Mouse (Mus musculus) CH12F3 (cell line): ENCODE data around the gene 1700013H16Rik.
"Not testable (repeated sequence)": the region's sequence is repeated elsewhere in the genome, so short reads cannot be mapped to it uniquely, and the experiment has no call there.

Experiments used
- in situ Hi-C: fragments of 300-500 bp; cut with MboI; formaldehyde crosslinking; loops from 2 replicates; pipeline ENCODE4 v1.14.3; 2020; ENCODE audit warnings: low sequenced_read_pairs

Gene 1700013H16Rik

DNA sequence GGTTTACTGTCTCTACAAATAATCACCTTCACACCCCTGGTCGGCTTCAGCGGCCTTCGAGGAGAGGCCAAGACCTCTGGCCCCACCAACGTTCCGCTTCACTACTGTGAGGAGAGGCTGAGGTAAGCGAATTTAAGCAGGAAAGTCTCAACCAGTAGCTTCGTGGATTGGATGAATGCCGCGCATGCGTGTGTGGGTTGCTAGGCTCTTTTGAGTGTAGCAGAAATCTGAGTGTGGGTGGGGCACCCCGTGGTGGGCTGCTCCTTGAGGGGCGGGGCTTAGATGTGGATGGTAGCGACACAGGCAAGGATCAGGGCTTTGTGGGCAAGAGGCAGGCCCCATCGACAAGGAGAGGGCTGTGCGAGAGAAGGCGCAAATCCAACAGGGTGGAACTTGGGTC is at the start of gene 1700013H16Rik:
Gene 1700013H16Rik (minus strand): TSS at position 96 of the 400 bp plus-strand sequence.
- in situ Hi-C loops = no loop called here

DNA sequence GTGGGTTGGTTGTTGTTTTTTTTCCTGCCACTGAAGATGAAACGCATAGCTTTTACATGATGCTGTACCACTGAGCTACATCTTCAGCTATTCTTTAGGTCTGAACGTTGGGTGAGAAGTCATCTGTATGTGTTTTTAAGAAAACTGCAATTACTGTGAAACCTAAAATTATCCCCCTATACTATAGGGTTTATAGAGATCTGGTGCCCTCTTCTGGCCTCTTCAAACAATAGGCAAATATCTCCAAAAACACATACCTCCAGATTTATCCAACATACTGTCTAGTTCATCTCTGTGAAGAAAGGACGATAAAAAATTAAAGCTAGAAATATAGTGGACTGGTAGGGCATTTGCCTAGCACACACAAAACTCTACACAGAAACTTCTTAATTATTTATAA is 41.4 kb upstream of the 1700013H16Rik start:
- in situ Hi-C loops = no loop called here

DNA sequence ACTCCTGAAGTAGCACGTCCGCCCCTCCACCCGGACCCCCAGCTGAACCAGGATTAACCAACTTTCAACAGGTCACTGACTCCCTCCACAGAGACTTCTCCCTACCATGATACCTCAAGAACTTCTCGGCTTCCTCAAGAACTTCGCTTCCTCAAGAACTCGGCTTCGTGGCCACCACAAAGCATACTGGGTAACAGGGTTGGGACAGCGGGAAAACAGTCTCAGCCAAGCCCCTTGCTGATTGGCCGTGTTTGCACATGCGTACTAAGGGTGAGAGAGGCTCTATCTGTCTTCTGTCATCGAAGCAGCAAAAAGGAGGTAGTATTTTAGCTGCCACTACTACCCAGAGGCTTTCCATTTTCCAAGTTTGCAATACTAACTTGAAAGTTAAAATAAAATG is 39.9 kb upstream of the 1700013H16Rik start, which contains the start of gene Xlr:
Gene Xlr (minus strand): TSS at position 188 of the 400 bp plus-strand sequence.
- in situ Hi-C loops = not testable (repeated sequence)

DNA sequence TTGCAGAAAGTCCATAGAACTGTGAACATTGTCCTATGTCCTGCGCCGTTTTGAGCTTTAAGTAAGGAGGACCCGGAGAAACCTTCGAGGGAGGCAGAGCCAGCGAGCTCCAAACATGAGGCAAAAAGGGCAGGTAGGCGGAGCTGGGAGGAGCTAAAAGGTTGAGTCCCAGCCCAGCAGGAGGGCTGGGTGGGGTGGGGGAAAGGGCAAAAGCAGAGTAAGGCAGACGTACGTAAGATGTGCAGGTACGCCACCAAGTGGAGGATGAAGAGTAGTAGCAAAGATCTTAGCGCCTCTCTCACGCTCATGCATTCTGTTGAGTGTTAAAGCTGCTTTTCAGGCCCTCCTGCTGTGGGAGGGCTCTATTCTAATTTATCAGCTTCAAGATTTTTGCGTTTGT is 18.6 kb upstream of the 1700013H16Rik start, which contains the start of gene Zfp36l3:
Gene Zfp36l3 (minus strand): TSS at position 119 of the 400 bp plus-strand sequence.
- in situ Hi-C loops = no loop called here

DNA sequence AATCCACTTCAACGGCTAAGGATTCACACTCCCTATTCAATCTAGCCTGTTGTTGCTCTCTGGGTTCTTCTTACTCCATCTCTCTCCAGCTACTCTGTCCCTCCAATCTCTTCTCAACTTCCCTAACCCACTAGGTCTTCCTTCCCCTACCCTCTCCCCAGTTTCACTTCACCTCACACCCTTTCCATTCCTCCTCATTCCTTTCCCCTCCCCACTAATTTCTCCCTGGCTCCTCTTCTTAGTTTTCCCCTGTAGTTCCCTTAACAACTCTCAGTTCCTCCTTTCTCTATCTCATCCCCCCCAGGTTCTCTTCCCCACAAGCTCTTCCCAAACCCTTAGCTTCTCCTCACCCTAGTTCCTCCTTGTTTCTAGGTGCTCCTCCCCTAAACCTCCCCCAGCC is 4.8 kb downstream of the 1700013H16Rik start:
- in situ Hi-C loops = no loop called here

DNA sequence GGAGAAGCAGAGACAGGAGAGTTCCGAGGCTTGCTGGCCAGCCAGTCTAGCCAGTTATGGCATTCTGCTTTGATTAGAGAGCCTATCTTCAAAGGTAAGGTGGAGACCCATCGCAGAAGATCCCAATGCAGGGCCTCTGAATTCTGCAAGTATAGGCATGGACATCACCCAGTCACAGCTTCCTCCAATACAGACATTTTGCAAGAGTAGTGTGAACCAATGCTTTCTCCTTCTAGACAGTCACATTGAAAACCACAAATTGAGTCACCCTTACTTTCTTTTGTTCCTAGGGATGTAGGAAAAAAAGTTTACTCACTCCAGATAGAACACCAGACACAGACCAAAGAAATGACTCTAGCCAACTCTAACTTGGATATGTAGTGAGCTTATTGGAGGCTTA is 28.7 kb downstream of the 1700013H16Rik start:
- in situ Hi-C loops = no loop called here

DNA sequence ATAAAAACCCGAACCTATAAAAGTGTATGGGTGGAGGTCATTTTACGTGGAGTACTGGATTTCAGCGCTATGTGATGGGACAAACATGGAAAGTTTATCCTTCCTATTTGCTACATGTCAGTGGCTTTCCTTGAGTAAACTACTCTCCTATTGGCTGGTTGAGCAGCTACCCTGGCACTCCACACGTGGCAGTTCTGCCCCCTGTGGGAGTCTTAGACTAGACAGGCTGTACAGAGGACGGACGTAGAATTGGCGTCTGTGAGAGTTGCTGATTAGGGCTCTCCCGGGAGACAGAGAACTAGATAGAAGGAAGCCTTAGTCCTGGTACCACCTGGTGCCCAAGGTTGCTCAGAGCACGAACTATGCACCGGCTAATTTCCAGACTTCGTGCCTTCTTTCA is 33.0 kb downstream of the 1700013H16Rik start, which contains the start of gene 4930502E18Rik:
Gene 4930502E18Rik (plus strand): TSS at position 231 of the 400 bp plus-strand sequence.
- in situ Hi-C loops = no loop called here

DNA sequence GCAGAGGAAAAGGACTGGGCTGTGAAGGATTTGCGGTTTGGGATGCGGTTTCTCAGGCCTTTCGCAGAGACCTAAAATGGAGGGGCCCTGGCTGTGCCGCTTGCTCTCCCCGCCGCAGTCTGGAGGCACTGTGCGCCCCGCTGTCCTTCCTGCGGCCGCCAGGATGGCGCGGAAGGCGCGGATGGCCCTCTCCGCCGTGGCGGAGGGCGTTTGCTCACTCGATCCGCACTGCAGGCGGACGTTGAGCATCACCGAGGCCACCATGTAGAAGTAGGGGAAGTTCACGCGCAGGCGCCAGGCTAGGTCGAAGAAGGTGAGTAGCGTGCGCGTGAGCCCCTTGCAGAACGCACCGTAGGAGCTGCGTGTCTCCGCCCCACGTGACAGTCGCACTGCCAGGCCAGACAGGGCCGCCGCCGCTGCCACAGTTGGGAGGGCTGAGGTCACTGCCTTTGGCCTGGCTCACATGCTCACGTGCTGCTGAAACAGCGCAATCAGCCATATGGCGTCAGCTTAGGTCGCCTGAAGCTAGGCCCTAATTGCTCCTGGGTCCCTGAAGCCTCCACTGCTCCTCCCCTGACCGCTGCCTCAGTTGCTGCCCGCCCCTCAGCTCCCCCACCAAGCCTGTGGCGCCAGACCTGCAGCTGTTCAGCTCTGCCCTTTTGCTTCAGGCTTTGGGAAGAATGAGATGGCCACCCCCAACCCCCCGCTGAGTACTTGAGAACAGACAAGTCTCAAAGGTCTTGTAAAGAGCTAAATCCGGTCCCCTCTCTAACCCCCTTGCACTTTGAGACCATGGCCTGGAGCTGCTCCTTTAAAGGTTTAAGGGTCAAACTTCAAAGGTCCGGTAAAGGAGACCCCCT is 41.1 kb downstream of the 1700013H16Rik start:
- in situ Hi-C loops = no loop called here

DNA sequence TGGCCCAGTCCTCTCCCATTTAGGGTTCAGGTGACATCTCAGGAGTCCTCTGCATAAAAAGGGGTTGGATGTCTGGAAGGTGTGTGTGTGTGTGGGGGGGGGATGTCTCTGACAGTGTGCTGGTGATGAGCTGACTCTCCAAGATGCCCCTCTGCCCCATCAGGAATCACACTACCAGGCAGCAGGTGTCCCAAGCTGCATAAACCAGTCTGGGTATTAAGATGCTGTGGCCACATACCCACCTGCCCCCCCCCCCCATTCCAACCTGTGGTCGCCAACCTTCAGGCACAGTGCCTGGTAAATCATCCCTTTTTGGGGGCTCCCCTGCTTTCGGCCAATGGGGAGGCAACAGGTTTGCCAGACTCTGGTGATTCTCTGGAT is 41.7 kb downstream of the 1700013H16Rik start:
- in situ Hi-C loops = no loop called here

DNA sequence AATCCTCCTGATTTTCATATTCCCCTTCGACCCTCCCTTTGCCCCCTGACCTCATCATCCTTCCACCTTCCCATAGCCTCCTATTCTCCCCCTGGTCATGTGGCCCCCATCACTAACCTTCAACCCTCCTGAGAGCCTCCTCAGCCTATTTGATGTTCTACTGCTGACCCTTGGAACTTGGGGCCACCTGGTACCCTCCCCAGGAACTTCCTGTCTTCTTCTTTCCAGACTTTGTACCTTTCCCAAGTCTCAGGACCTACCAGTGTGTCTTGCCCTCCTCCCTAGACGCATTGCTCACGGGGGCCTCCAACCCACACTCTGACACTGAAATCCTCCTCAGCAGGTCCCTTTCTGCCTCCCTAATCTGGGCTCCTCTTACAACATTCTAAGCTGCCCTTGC is 55.0 kb downstream of the 1700013H16Rik start:
- in situ Hi-C loops = no loop called here

DNA sequence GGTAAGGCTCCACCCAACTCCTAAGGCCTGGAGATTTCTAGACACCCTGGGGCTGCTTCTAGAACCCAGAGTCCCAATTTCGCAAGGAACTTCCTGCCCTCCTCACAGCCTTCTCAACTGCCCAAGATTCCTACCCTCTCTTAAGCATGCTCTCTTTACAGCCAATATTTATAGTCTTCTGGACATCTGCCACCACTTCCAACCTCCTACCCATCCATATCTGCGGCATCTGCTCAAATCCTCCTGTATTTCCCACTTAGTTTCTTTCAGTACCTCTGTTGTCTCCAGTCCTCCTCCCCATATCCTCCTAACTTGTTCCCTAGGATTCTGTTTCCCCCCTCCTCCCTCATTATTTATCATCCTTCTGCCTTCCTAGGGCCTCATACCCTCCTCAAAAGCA is 58.4 kb downstream of the 1700013H16Rik start:
- in situ Hi-C loops = no loop called here

DNA sequence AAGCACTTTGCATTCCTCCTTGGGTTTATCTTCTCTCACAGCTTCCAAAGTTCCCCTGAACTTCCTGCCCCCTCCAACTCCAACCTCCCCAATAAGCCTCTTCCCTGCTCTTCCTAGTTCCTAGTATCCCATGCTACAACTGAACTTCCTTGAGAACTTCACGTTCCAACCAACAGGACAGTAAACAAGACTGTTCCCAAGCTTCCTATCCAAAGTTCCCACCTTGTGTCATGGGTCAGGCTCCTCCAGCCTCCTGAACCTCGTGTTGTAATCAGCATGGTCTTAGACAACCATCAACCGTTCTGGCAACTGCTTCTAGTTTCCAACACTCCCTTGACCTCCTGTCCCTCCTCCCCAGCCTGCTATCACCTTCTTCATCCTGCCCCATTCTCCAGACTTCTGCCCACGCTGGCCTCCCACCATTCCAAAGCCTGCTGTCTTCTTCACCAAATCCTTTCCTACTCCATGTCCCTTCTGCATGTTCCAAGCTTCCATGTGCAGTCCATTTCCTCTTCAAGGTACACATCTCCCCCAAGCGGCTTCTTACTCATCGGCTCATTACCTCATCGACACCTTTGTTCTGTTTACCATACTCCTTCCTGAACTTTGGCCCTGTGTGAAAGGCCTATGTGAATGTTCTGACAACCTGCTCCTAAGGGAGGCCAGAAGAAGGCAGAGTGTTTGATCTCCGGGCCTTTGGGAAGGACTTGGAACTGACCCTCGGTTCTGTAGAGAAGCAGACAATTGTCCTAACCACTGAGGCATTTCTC is 63.4 kb downstream of the 1700013H16Rik start:
- in situ Hi-C loops = no loop called here

DNA sequence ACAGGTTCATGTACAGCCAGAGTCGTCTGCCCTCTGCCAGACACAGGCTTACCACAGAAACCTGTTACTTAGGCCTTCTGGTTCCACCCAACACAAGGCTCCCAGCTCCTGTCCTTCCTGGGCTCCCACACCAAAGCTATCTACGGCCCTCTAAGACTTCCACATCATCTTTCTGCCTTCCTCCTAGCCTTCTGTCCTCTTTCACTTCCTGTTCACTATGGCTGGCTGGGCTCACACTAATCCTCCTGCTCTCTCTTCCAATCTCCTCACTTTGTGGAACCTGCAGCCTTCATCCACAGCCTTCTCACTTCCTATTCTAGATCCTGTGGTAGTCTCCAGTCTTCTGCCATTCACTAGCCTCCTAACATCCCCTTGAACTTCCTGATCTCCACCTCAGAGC is 64.5 kb downstream of the 1700013H16Rik start:
- in situ Hi-C loops = no loop called here
